Mouse (Mus musculus): ENCODE measurements around the gene Ambp. TPM values are rescaled to one million over a fixed set of nuclear protein-coding genes. Genes with fewer than 3 reads are reported as not detected.

Ambp gene
- polyA plus RNA-seq, 1 experiment from 2014 or later, result 0.18 TPM

GRCm38 (mm10) chr4:63154028-63154427 lies 571 bp downstream of the Ambp start:
- Histone ChIP-seq H3K36me3 (ENCODE audit: control insufficient read depth, insufficient read depth, low read length) (no peaks in the 10 kb centered on the region), H3K9me3 (ENCODE audit: control insufficient read depth, low read length) (no peaks in the 10 kb centered on the region), H3K27ac (replicated peaks; ENCODE audit: low read depth, low read length) (no peak overlapping the region), H3K9ac (ENCODE audit: low read depth, low read length) (no peak overlapping the region), H3K27me3 (replicated peaks; ENCODE audit: control insufficient read depth, insufficient read depth, low read length) (no peaks in the 10 kb centered on the region), H3K4me1 (ENCODE audit: control insufficient read depth, insufficient read depth, low read length) (no peaks in the 10 kb centered on the region), H3K4me3 (ENCODE audit: low read depth, low read length) (no peak overlapping the region), H3K4me2 (ENCODE audit: low read depth, low read length) (no peak overlapping the region)
- DNase-seq (ENCODE audit: low spot score) (no peak), ATAC-seq (ENCODE audit: low read depth) (no peak)
- WGBS, result 46% methylated on average over 4 of the region's 4 CpGs

- no peak overlapping the region for H3K4me2 ChIP-seq (ENCODE audit: low read depth, low read length)
- 92% methylated on average over 6 of the region's 6 CpGs for WGBS
These were observed 3.5 kb downstream of the Ambp start for GRCm38 (mm10) chr4:63151127-63151526.

GRCm38 (mm10) chr4:63147268-63147667 lies 7.3 kb downstream of the Ambp start:
- H3K27ac ChIP-seq (replicated peaks; ENCODE audit: low read depth, low read length), result no peak overlapping the region
- no peak for DNase-seq (ENCODE audit: low spot score)
- H3K9me3 ChIP-seq (ENCODE audit: control insufficient read depth, low read length), result no peaks in the 10 kb centered on the region
- no peak overlapping the region for H3K9ac ChIP-seq (ENCODE audit: low read depth, low read length)
- no peak overlapping the region for H3K4me2 ChIP-seq (ENCODE audit: low read depth, low read length)
- ATAC-seq (ENCODE audit: low read depth), result no peak
- no peaks in the 10 kb centered on the region for H3K36me3 ChIP-seq (ENCODE audit: control insufficient read depth, insufficient read depth, low read length)
- H3K4me1 ChIP-seq (ENCODE audit: control insufficient read depth, insufficient read depth, low read length), result no peaks in the 10 kb centered on the region
- H3K4me3 ChIP-seq (ENCODE audit: low read depth, low read length), result no peak overlapping the region
- 95% methylated on average over 6 of the region's 6 CpGs for WGBS
- H3K27me3 ChIP-seq (replicated peaks; ENCODE audit: control insufficient read depth, insufficient read depth, low read length), result no peaks in the 10 kb centered on the region

More at GRCm38 (mm10) chr4:63151127-63151526, 3.5 kb downstream of the Ambp start:
- DNase-seq (ENCODE audit: low spot score) (no peak), ATAC-seq (ENCODE audit: low read depth) (no peak)
- Histone ChIP-seq H3K9me3 (ENCODE audit: control insufficient read depth, low read length) (no peaks in the 10 kb centered on the region), H3K9ac (ENCODE audit: low read depth, low read length) (no peak overlapping the region), H3K4me1 (ENCODE audit: control insufficient read depth, insufficient read depth, low read length) (no peaks in the 10 kb centered on the region), H3K27me3 (replicated peaks; ENCODE audit: control insufficient read depth, insufficient read depth, low read length) (no peaks in the 10 kb centered on the region), H3K36me3 (ENCODE audit: control insufficient read depth, insufficient read depth, low read length) (no peaks in the 10 kb centered on the region), H3K27ac (replicated peaks; ENCODE audit: low read depth, low read length) (no peak overlapping the region), H3K4me3 (ENCODE audit: low read depth, low read length) (no peak overlapping the region)

- no peak overlapping the region for H3K27ac ChIP-seq (replicated peaks; ENCODE audit: low read depth, low read length)
- no peaks in the 10 kb centered on the region for H3K9me3 ChIP-seq (ENCODE audit: control insufficient read depth, low read length)
- H3K4me2 ChIP-seq (ENCODE audit: low read depth, low read length), result no peak overlapping the region
- H3K27me3 ChIP-seq (replicated peaks; ENCODE audit: control insufficient read depth, insufficient read depth, low read length), result no peaks in the 10 kb centered on the region
- ATAC-seq (ENCODE audit: low read depth), result no peak
- 93% methylated on average over 5 of the region's 5 CpGs for WGBS
- H3K9ac ChIP-seq (ENCODE audit: low read depth, low read length), result no peak overlapping the region
- DNase-seq (ENCODE audit: low spot score), result no peak
- H3K4me1 ChIP-seq (ENCODE audit: control insufficient read depth, insufficient read depth, low read length), result no peaks in the 10 kb centered on the region
- H3K36me3 ChIP-seq (ENCODE audit: control insufficient read depth, insufficient read depth, low read length), result peaks cover 51% of the 10 kb centered on the region
- no peak overlapping the region for H3K4me3 ChIP-seq (ENCODE audit: low read depth, low read length)
These were observed 24.5 kb downstream of the Ambp start for GRCm38 (mm10) chr4:63129891-63130624.

GRCm38 (mm10) chr4:63124861-63125466 lies 29.6 kb downstream of the Ambp start:
- no peak overlapping the region for H3K4me2 ChIP-seq (ENCODE audit: low read depth, low read length)
- ATAC-seq (ENCODE audit: low read depth) (no peak), DNase-seq (ENCODE audit: low spot score) (no peak)
- H3K36me3 ChIP-seq (ENCODE audit: control insufficient read depth, insufficient read depth, low read length), result peaks cover 49% of the 10 kb centered on the region
- no peaks in the 10 kb centered on the region for H3K4me1 ChIP-seq (ENCODE audit: control insufficient read depth, insufficient read depth, low read length)
- H3K27ac ChIP-seq (replicated peaks; ENCODE audit: low read depth, low read length), result no peak overlapping the region
- WGBS, result 76% methylated on average over 8 of the region's 8 CpGs
- no peak overlapping the region for H3K4me3 ChIP-seq (ENCODE audit: low read depth, low read length)
- no peaks in the 10 kb centered on the region for H3K27me3 ChIP-seq (replicated peaks; ENCODE audit: control insufficient read depth, insufficient read depth, low read length)
- H3K9ac ChIP-seq (ENCODE audit: low read depth, low read length), result no peak overlapping the region
- H3K9me3 ChIP-seq (ENCODE audit: control insufficient read depth, low read length), result no peaks in the 10 kb centered on the region

- Histone ChIP-seq H3K36me3 (ENCODE audit: control insufficient read depth, insufficient read depth, low read length) (peaks cover 47% of the 10 kb centered on the region), H3K9ac (ENCODE audit: low read depth, low read length) (no peak overlapping the region), H3K4me3 (ENCODE audit: low read depth, low read length) (no peak overlapping the region), H3K27me3 (replicated peaks; ENCODE audit: control insufficient read depth, insufficient read depth, low read length) (no peaks in the 10 kb centered on the region), H3K27ac (replicated peaks; ENCODE audit: low read depth, low read length) (no peak overlapping the region), H3K4me2 (ENCODE audit: low read depth, low read length) (no peak overlapping the region), H3K9me3 (ENCODE audit: control insufficient read depth, low read length) (no peaks in the 10 kb centered on the region), H3K4me1 (ENCODE audit: control insufficient read depth, insufficient read depth, low read length) (no peaks in the 10 kb centered on the region)
- ATAC-seq (ENCODE audit: low read depth), result peak; percentile 89
- WGBS, result 86% methylated on average over 5 of the region's 5 CpGs
- peak; percentile 90 for DNase-seq (ENCODE audit: low spot score)
These were observed 35.8 kb downstream of the Ambp start for GRCm38 (mm10) chr4:63118639-63119437.

GRCm38 (mm10) chr4:63105651-63106050 lies 48.9 kb downstream of the Ambp start:
- H3K9ac ChIP-seq (ENCODE audit: low read depth, low read length), result no peak overlapping the region
- H3K27ac ChIP-seq (replicated peaks; ENCODE audit: low read depth, low read length), result no peak overlapping the region
- no peaks in the 10 kb centered on the region for H3K9me3 ChIP-seq (ENCODE audit: control insufficient read depth, low read length)
- no peaks in the 10 kb centered on the region for H3K4me1 ChIP-seq (ENCODE audit: control insufficient read depth, insufficient read depth, low read length)
- H3K4me3 ChIP-seq (ENCODE audit: low read depth, low read length), result no peak overlapping the region
- 97% methylated on average over 8 of the region's 8 CpGs for WGBS
- DNase-seq (ENCODE audit: low spot score) (no peak), ATAC-seq (ENCODE audit: low read depth) (no peak)
- peaks cover 61% of the 10 kb centered on the region for H3K36me3 ChIP-seq (ENCODE audit: control insufficient read depth, insufficient read depth, low read length)
- no peak overlapping the region for H3K4me2 ChIP-seq (ENCODE audit: low read depth, low read length)
- no peaks in the 10 kb centered on the region for H3K27me3 ChIP-seq (replicated peaks; ENCODE audit: control insufficient read depth, insufficient read depth, low read length)

GRCm38 (mm10) chr4:63102025-63102424 lies 52.6 kb downstream of the Ambp start:
- Histone ChIP-seq H3K9ac (ENCODE audit: low read depth, low read length) (no peak overlapping the region), H3K27ac (replicated peaks; ENCODE audit: low read depth, low read length) (no peak overlapping the region), H3K9me3 (ENCODE audit: control insufficient read depth, low read length) (no peaks in the 10 kb centered on the region), H3K4me2 (ENCODE audit: low read depth, low read length) (no peak overlapping the region), H3K36me3 (ENCODE audit: control insufficient read depth, insufficient read depth, low read length) (peaks cover 66% of the 10 kb centered on the region), H3K4me1 (ENCODE audit: control insufficient read depth, insufficient read depth, low read length) (no peaks in the 10 kb centered on the region), H3K4me3 (ENCODE audit: low read depth, low read length) (no peak overlapping the region), H3K27me3 (replicated peaks; ENCODE audit: control insufficient read depth, insufficient read depth, low read length) (no peaks in the 10 kb centered on the region)
- DNase-seq (ENCODE audit: low spot score) (no peak), ATAC-seq (ENCODE audit: low read depth) (no peak)
- 94% methylated on average over 4 of the region's 4 CpGs for WGBS
